Mouse (Mus musculus) lung, adult 2 months (tissue): ENCODE data around the gene Fcnb.

Source experiments
- CTCF ChIP-seq: fragments of 200-500 bp; IDR thresholded peaks from 2 replicates; pipeline ENCODE4 v1.5.1; 2011; ENCODE audit warnings: mild to moderate bottlenecking, low read length, control low read depth; ENCODE audit not compliant: insufficient read depth
- POLR2A ChIP-seq: fragments of 200-500 bp; IDR thresholded peaks from 2 replicates; pipeline ENCODE4 v1.6.1; 2011; ENCODE audit warnings: low read depth, mild to moderate bottlenecking, control low read depth, low read length, borderline replicate concordance; ENCODE audit errors: extremely low read depth

DNA sequence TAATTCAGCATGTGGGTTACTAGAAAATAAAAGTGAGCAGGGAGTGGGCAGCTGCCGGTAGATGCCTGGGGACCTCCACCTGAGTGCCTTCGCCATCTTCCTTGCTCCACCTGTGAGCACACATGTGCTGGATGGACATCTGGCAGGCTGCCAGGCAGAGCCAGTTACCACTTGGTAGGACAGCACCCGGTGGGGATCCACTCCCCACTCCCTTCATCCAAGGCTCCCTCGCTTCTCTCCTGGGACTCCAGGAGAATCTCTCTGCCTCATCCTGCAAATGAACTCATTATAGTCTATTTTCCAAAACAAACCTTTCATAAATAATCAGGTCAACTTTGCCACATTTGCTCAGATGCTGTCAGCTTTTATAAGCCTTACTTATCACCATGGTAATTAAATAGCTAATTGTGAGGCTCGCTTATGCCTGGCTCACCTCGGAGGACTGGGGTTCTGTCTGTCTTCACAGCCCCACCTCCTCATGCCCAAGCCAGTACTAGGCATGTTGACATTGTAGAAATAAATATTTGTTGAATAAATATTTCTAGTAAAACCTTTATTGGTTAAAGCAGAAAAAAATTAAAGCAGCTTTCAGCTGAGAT lies 33.9 kb upstream of the Fcnb start:
- no peak for TF ChIP-seq POLR2A
- no peak for TF ChIP-seq CTCF
